Mouse (Mus musculus) heart, adult 9 months (tissue): ENCODE data around the gene Mpg.

ENCODE experiments used
- DNase-seq, 2 experiments: peaks; one replicate each; pipeline ENCODE4 v3.0.0; 2022; ENCODE audit warnings: low spot score in 2 of 2

Mpg gene

GRCm38 (mm10) chr11:32231125-32231524, 4.8 kb downstream of the Mpg start:
- DNase-seq, result no peak

GRCm38 (mm10) chr11:32232848-32233247, 6.5 kb downstream of the Mpg start:
- no peak for DNase-seq

- DNase-seq, result no peak
Measured at GRCm38 (mm10) chr11:32233895-32234294, 7.6 kb downstream of the Mpg start.

GRCm38 (mm10) chr11:32234816-32235485, 8.6 kb downstream of the Mpg start:
- DNase-seq, result no peak

- peak; percentile 52 to 77 for DNase-seq
Measured at GRCm38 (mm10) chr11:32235646-32236045, 9.3 kb downstream of the Mpg start.

- no peak for DNase-seq
Measured at GRCm38 (mm10) chr11:32236132-32236531, 9.8 kb downstream of the Mpg start.

GRCm38 (mm10) chr11:32236712-32237410, 10.6 kb downstream of the Mpg start:
- DNase-seq, result peak in 1 of 2 experiments; percentile 58

- no peak for DNase-seq
Measured at GRCm38 (mm10) chr11:32237411-32237795, 11.1 kb downstream of the Mpg start.

GRCm38 (mm10) chr11:32238093-32238860, 12.0 kb downstream of the Mpg start:
- peak; percentile 52 to 71 for DNase-seq

- DNase-seq, result no peak
Measured at GRCm38 (mm10) chr11:32241391-32241790, 15.1 kb downstream of the Mpg start.

GRCm38 (mm10) chr11:32242209-32242608, 15.9 kb downstream of the Mpg start:
- no peak for DNase-seq

- DNase-seq, result no peak
Measured at GRCm38 (mm10) chr11:32243205-32243955, 17.1 kb downstream of the Mpg start.

- DNase-seq, result peak in 1 of 2 experiments; percentile 60
Measured at GRCm38 (mm10) chr11:32244064-32244463, 17.8 kb downstream of the Mpg start.

GRCm38 (mm10) chr11:32244617-32245016, 18.3 kb downstream of the Mpg start:
- no peak for DNase-seq

- no peak for DNase-seq
Measured at GRCm38 (mm10) chr11:32245614-32246013, 19.3 kb downstream of the Mpg start.

GRCm38 (mm10) chr11:32247068-32247467, 20.8 kb downstream of the Mpg start:
- no peak for DNase-seq

GRCm38 (mm10) chr11:32248350-32248749, 22.0 kb downstream of the Mpg start:
- DNase-seq, result no peak

GRCm38 (mm10) chr11:32250880-32251763, 24.8 kb downstream of the Mpg start:
- DNase-seq, result no peak

GRCm38 (mm10) chr11:32253121-32253520, 26.8 kb downstream of the Mpg start:
- no peak for DNase-seq

- no peak for DNase-seq
Measured at GRCm38 (mm10) chr11:32256146-32256545, 29.8 kb downstream of the Mpg start.

- no peak for DNase-seq
Measured at GRCm38 (mm10) chr11:32256566-32256965, 30.3 kb downstream of the Mpg start.
